Mouse (Mus musculus) neural tube, embryonic 14.5 days (tissue): ENCODE measurements around the gene Chpf2. TPM values are rescaled to one million over a fixed set of nuclear protein-coding genes. Genes with fewer than 3 reads are reported as not detected.
A peak's percentile ranks its signal among the peaks of the same experiment; 100 is the strongest.

Source experiments
- ATAC-seq: fragments of 200-750 bp; cut with Nextera tagmentation; 2 replicates; pipeline ENCODE4 v1.8.0; 2017; ENCODE audit warnings: low read depth, mild to moderate bottlenecking, moderate TSS enrichment, moderate library complexity
- H3K27ac ChIP-seq: fragments of 300-500 bp; sonication (generic); 2 replicates; pipeline ENCODE4 v1.5.1; 2014; ENCODE audit warnings: low read depth, mild to moderate bottlenecking, control low read depth, low read length, moderate library complexity, mixed read lengths
- H3K27me3 ChIP-seq: fragments of 300-500 bp; sonication (generic); 2 replicates; pipeline ENCODE4 v1.6.1; 2014; ENCODE audit warnings: low read length; ENCODE audit not compliant: control insufficient read depth, insufficient read depth
- H3K36me3 ChIP-seq: fragments of 300-500 bp; sonication (generic); 2 replicates; pipeline ENCODE4 v1.6.1; 2014; ENCODE audit warnings: low read length, mixed read lengths; ENCODE audit not compliant: control insufficient read depth, insufficient read depth
- H3K4me1 ChIP-seq: fragments of 300-500 bp; sonication (generic); 2 replicates; pipeline ENCODE4 v1.6.1; 2014; ENCODE audit warnings: low read length; ENCODE audit not compliant: control insufficient read depth, insufficient read depth
- H3K4me2 ChIP-seq: fragments of 300-500 bp; sonication (generic); 2 replicates; pipeline ENCODE4 v1.6.1; 2014; ENCODE audit warnings: mild to moderate bottlenecking, low read depth, low read length, control low read depth
- H3K4me3 ChIP-seq: fragments of 300-500 bp; sonication (generic); 2 replicates; pipeline ENCODE4 v1.5.1; 2014; ENCODE audit warnings: low read depth, low read length, control low read depth, mixed read lengths
- H3K9ac ChIP-seq: fragments of 300-500 bp; sonication (generic); replicated peaks from 2 replicates; pipeline ENCODE4 v1.6.1; 2014; ENCODE audit warnings: low read depth, mild to moderate bottlenecking, control low read depth, low read length, mixed read lengths
- H3K9me3 ChIP-seq: fragments of 300-500 bp; sonication (generic); 2 replicates; pipeline ENCODE4 v1.6.1; 2016; ENCODE audit warnings: low read length; ENCODE audit not compliant: control insufficient read depth
- WGBS: fragments of 180-500 bp; shearing (Covaris S2); extraction: QIAGEN DNeasy Blood & Tissue Kit; methylation state at CpG from one replicate; pipeline ENCODE4 v1.1.7; 2014; 5-methylcytosine and 5-hydroxymethylcytosine counted together
- polyA plus RNA-seq: library from polyadenylated mRNA; unstranded; fragments of >200 nt; fragmentation: Nextera tagmentation; extraction: Ambion mirVana; gene quantifications from 2 replicates; pipeline ENCODE4 v1.2.1, GENCODE M21; 2014

The Chpf2 gene
- polyA plus RNA-seq, 1 experiment from 2014 or later = 13.3 TPM

GRCm38 (mm10) chr5:24595261-24595660 is 8.7 kb downstream of the Chpf2 start:
- Histone ChIP-seq H3K9ac (no peak overlapping the region), H3K4me3 (no peak overlapping the region), H3K27ac (peak overlapping the region; percentile 78; the same call in 1 of the 2 replicates), H3K9me3 (no peaks in the 10 kb centered on the region), H3K27me3 (no peaks in the 10 kb centered on the region), H3K4me1 (peaks cover 49% of the 10 kb centered on the region), H3K36me3 (peaks cover 40% of the 10 kb centered on the region), H3K4me2 (no peak overlapping the region)
- ATAC-seq = no peak
- 85% methylated on average over 5 of the region's 5 CpGs for WGBS

GRCm38 (mm10) chr5:24595786-24596380 is 9.3 kb downstream of the Chpf2 start:
- WGBS = 39% methylated on average over 14 of the region's 14 CpGs
- H3K9ac ChIP-seq = no peak overlapping the region
- no peak overlapping the region for H3K4me3 ChIP-seq
- no peaks in the 10 kb centered on the region for H3K27me3 ChIP-seq
- peaks cover 54% of the 10 kb centered on the region for H3K4me1 ChIP-seq
- peaks cover 40% of the 10 kb centered on the region for H3K36me3 ChIP-seq
- H3K4me2 ChIP-seq = peak overlapping the region; percentile 34; the same call in 1 of the 2 replicates
- H3K9me3 ChIP-seq = no peaks in the 10 kb centered on the region
- peak overlapping the region; percentile 78 for H3K27ac ChIP-seq
- ATAC-seq = no peak

- peak overlapping the region; percentile 4; the same call in 1 of the 2 replicates for H3K4me3 ChIP-seq
- WGBS = 8% methylated on average over 11 of the region's 11 CpGs
Observed at GRCm38 (mm10) chr5:24596519-24597171, 10.1 kb downstream of the Chpf2 start.

GRCm38 (mm10) chr5:24597221-24597728 is 10.7 kb downstream of the Chpf2 start:
- peak overlapping the region; percentile 78 for H3K27ac ChIP-seq
- 32% methylated on average over 2 of the region's 2 CpGs for WGBS
- H3K36me3 ChIP-seq = peaks cover 28% of the 10 kb centered on the region
- no peaks in the 10 kb centered on the region for H3K9me3 ChIP-seq
- H3K4me1 ChIP-seq = peaks cover 52% of the 10 kb centered on the region
- peak overlapping the region; percentile 29 for H3K9ac ChIP-seq
- no peaks in the 10 kb centered on the region for H3K27me3 ChIP-seq
- peak overlapping the region; percentile 34; the same call in 1 of the 2 replicates for H3K4me2 ChIP-seq
- H3K4me3 ChIP-seq = peak overlapping the region; percentile 4; the same call in 1 of the 2 replicates
- peak; percentile 15; the same call in 1 of the 2 replicates for ATAC-seq

More at GRCm38 (mm10) chr5:24596519-24597171, 10.1 kb downstream of the Chpf2 start:
- peak overlapping the region; percentile 29 for H3K9ac ChIP-seq
- peak overlapping the region; percentile 34; the same call in 1 of the 2 replicates for H3K4me2 ChIP-seq
- peak; percentile 47 for ATAC-seq
- H3K9me3 ChIP-seq = no peaks in the 10 kb centered on the region
- H3K4me1 ChIP-seq = peaks cover 55% of the 10 kb centered on the region
- H3K27ac ChIP-seq = peak overlapping the region; percentile 78
- peaks cover 33% of the 10 kb centered on the region for H3K36me3 ChIP-seq
- no peaks in the 10 kb centered on the region for H3K27me3 ChIP-seq

GRCm38 (mm10) chr5:24597901-24598569 is 11.5 kb downstream of the Chpf2 start:
- peak overlapping the region; percentile 57 for H3K27ac ChIP-seq
- peak overlapping the region; percentile 87 for H3K4me2 ChIP-seq
- H3K4me3 ChIP-seq = peak overlapping the region; percentile 48
- H3K36me3 ChIP-seq = peaks cover 20% of the 10 kb centered on the region
- no peaks in the 10 kb centered on the region for H3K9me3 ChIP-seq
- WGBS = 17% methylated on average over 15 of the region's 15 CpGs
- no peak for ATAC-seq
- H3K4me1 ChIP-seq = peaks cover 60% of the 10 kb centered on the region
- peak overlapping the region; percentile 67 for H3K9ac ChIP-seq
- no peaks in the 10 kb centered on the region for H3K27me3 ChIP-seq

GRCm38 (mm10) chr5:24598570-24599006 is 12.0 kb downstream of the Chpf2 start:
- peak; percentile 18 for ATAC-seq
- Histone ChIP-seq H3K27me3 (no peaks in the 10 kb centered on the region), H3K9ac (peak overlapping the region; percentile 67), H3K27ac (peak overlapping the region; percentile 57), H3K4me2 (peak overlapping the region; percentile 87), H3K4me1 (peaks cover 65% of the 10 kb centered on the region), H3K4me3 (peak overlapping the region; percentile 48), H3K36me3 (peaks cover 17% of the 10 kb centered on the region; the same call in 1 of the 2 replicates), H3K9me3 (no peaks in the 10 kb centered on the region)
- WGBS = 0% methylated on average over 31 of the region's 41 CpGs

- Histone ChIP-seq H3K36me3 (0 out of 2 replicates have a peak, but pooled peaks cover 12% of the 10 kb centered on the region), H3K9ac (peak overlapping the region; percentile 67), H3K4me2 (peak overlapping the region; percentile 87), H3K27ac (no peak overlapping the region; the same call in 1 of the 2 replicates), H3K27me3 (no peaks in the 10 kb centered on the region), H3K4me3 (peak overlapping the region; percentile 48), H3K9me3 (no peaks in the 10 kb centered on the region), H3K4me1 (peaks cover 71% of the 10 kb centered on the region)
- ATAC-seq = no peak
- 9% methylated on average over 8 of the region's 8 CpGs for WGBS
Observed at GRCm38 (mm10) chr5:24599137-24599536, 12.6 kb downstream of the Chpf2 start.

GRCm38 (mm10) chr5:24600236-24600635 is 13.7 kb downstream of the Chpf2 start:
- H3K9me3 ChIP-seq = no peaks in the 10 kb centered on the region
- H3K9ac ChIP-seq = no peak overlapping the region
- H3K36me3 ChIP-seq = 0 out of 2 replicates have a peak, but pooled peaks cover 6% of the 10 kb centered on the region
- 70% methylated on average over 2 of the region's 2 CpGs for WGBS
- H3K4me3 ChIP-seq = peak overlapping the region; percentile 49; the same call in 1 of the 2 replicates
- peak overlapping the region; percentile 91 for H3K4me2 ChIP-seq
- no peak for ATAC-seq
- no peak overlapping the region for H3K27ac ChIP-seq
- H3K4me1 ChIP-seq = peaks cover 75% of the 10 kb centered on the region
- no peaks in the 10 kb centered on the region for H3K27me3 ChIP-seq
